Mouse (Mus musculus) intestine, embryonic 15.5 days (tissue): ENCODE measurements at regions not wholly inside any gene's neighbourhood (a gene's known extent, or its start where the extent isn't known, plus 50 kb on each side); places are given as distances from the start of the nearest gene placed in this dataset.

Experiments
- ATAC-seq: fragments of 200-750 bp; cut with Nextera tagmentation; 2 replicates; pipeline ENCODE4 v1.8.0; 2017; ENCODE audit warnings: moderate TSS enrichment, moderate library complexity
- H3K27ac ChIP-seq: fragments of 300-500 bp; sonication (generic); 2 replicates; pipeline ENCODE4 v1.5.1; 2015; ENCODE audit warnings: mild to moderate bottlenecking, inconsistent platforms
- H3K27me3 ChIP-seq: fragments of 300-500 bp; sonication (generic); replicated peaks from 2 replicates; pipeline ENCODE4 v1.6.1; 2015; ENCODE audit warnings: inconsistent platforms
- H3K36me3 ChIP-seq: fragments of 300-500 bp; sonication (generic); 2 replicates; pipeline ENCODE4 v1.6.1; 2015; ENCODE audit warnings: inconsistent platforms
- H3K4me1 ChIP-seq: fragments of 300-500 bp; sonication (generic); replicated peaks from 2 replicates; pipeline ENCODE4 v1.6.1; 2015; ENCODE audit warnings: inconsistent platforms
- H3K4me2 ChIP-seq: fragments of 300-500 bp; sonication (generic); replicated peaks from 2 replicates; pipeline ENCODE4 v1.6.1; 2015; ENCODE audit warnings: mild to moderate bottlenecking, inconsistent platforms
- H3K4me3 ChIP-seq: fragments of 300-500 bp; sonication (generic); replicated peaks from 2 replicates; pipeline ENCODE4 v1.5.1; 2015; ENCODE audit warnings: inconsistent platforms
- H3K9ac ChIP-seq: fragments of 300-500 bp; sonication (generic); 2 replicates; pipeline ENCODE4 v1.6.1; 2015; ENCODE audit warnings: inconsistent platforms
- H3K9me3 ChIP-seq: fragments of 300-500 bp; sonication (generic); 2 replicates; pipeline ENCODE4 v1.6.1; 2016; ENCODE audit warnings: inconsistent platforms
- WGBS: fragments of 180-500 bp; shearing (Covaris S2); methylation state at CpG from one replicate; pipeline ENCODE4 v1.1.7; 2015; 5-methylcytosine and 5-hydroxymethylcytosine counted together

DNA sequence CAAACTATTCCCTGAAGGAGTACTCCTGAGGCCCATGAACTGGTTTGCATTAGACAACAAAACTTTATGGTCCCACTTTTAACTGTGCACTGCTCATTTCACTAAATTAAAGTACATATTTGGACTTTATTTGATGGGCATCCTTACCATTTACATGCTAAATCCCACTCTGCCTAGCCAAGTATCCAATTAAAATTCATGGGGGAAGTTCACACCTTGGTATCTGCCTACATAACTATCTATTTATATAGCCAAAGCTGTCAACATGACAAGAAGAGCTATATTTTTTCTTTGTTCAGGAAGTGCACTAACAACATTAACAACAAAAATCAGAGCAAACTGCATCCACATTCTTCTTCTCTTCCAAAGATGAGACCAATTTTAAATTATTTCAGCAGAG lies 317.7 kb upstream of the Nwd2 start:
- Histone ChIP-seq H3K4me3 (no peak overlapping the region), H3K9ac (no peak overlapping the region), H3K4me2 (no peak overlapping the region), H3K36me3 (no peaks in the 10 kb centered on the region), H3K4me1 (no peaks in the 10 kb centered on the region), H3K9me3 (no peaks in the 10 kb centered on the region), H3K27me3 (no peaks in the 10 kb centered on the region), H3K27ac (no peak overlapping the region)
- no peak for ATAC-seq

DNA sequence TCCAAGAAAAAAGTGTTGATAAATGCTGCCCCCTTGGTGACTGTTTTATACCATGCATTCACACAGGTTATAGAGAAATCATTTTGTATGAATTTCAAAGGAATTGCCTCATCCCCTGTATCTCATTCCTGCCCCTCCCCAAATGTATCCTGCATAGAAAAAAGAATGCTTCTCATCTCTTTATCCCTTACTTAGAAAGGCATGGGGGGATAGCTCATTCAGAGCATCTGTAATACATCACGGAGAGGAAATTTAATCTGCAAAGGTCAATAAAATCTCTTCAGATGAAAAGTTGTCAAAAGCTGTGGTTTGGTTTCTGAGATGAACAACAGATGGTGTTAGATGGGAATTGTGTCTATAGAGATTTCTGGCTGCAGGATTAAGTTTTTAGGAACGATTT lies 297.8 kb upstream of the Nwd2 start:
- no peaks in the 10 kb centered on the region for H3K36me3 ChIP-seq
- no peak for ATAC-seq
- H3K27me3 ChIP-seq = no peaks in the 10 kb centered on the region
- no peak overlapping the region for H3K4me3 ChIP-seq
- no peak overlapping the region for H3K27ac ChIP-seq
- 58% methylated on average over 2 of the region's 2 CpGs for WGBS
- H3K9ac ChIP-seq = no peak overlapping the region
- no peak overlapping the region for H3K4me2 ChIP-seq
- H3K4me1 ChIP-seq = no peaks in the 10 kb centered on the region
- H3K9me3 ChIP-seq = no peaks in the 10 kb centered on the region

DNA sequence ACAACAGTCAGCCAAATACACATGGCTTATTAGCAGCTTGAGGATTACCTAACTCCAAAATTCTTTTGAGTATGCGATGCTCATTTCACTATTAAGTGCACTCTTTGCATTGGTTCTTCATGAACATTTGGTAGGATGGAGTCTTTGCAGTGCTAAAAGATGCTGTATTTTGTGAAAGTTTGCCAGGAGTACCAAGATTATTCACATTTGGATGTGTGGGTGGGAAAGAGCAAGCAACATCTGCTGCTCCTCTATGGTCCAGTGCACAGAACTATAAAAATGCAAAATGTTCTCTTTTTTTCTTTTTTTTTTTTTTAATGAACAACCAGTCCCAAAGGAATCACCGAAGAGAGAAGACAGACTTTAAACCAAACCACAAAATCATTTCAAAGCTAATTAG lies 256.9 kb upstream of the Nwd2 start:
- H3K9me3 ChIP-seq = no peaks in the 10 kb centered on the region
- WGBS = 91% methylated on average over 2 of the region's 2 CpGs

DNA sequence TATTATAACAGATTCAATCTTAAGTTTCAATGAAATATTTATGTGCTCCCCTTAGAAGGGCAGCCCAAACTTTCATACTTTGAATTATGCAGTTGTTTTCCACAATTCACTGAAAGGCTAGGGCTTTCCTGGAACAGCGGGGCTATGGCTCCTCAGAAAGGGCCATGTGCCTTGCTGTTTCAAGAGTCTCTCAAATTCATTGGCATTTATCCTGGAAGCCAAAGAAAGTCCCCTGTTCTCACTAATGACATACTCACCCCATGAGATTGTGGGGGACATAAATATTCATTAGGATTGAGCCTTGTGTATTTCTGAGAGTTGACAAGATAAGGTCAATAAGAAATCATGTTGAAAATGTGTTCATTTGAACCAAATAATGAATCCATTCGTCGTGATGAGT lies 250.9 kb upstream of the Nwd2 start:
- 71% methylated on average over 3 of the region's 3 CpGs for WGBS

More for the DNA sequence above, 256.9 kb upstream of the Nwd2 start:
- Histone ChIP-seq H3K27me3 (no peaks in the 10 kb centered on the region), H3K27ac (no peak overlapping the region), H3K36me3 (no peaks in the 10 kb centered on the region), H3K4me3 (no peak overlapping the region), H3K4me1 (no peaks in the 10 kb centered on the region), H3K9ac (no peak overlapping the region), H3K4me2 (no peak overlapping the region)
- no peak for ATAC-seq

DNA sequence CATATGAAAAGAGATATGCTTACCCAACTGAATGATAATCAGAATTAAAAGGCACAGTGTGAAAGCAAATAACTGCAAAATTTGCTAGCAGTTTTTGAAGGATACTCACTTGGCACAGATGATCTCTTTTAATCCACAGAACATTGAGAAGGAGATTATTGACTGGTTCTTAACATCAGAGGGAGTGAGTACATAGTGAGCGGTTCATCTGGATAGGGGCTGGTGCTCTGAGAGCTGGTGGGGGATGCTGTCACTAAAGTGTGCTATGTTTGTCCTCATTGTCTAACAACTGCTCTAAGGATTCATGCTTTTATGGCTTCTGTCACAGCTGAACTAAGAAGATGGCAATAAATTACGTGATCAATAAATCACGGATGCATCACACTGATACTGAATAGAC lies 218.7 kb upstream of the Nwd2 start:
- H3K27ac ChIP-seq = no peak overlapping the region
- ATAC-seq = no peak
- no peaks in the 10 kb centered on the region for H3K4me1 ChIP-seq
- WGBS = 70% methylated on average over 3 of the region's 3 CpGs
- no peaks in the 10 kb centered on the region for H3K9me3 ChIP-seq
- no peak overlapping the region for H3K4me2 ChIP-seq
- H3K9ac ChIP-seq = no peak overlapping the region
- no peaks in the 10 kb centered on the region for H3K36me3 ChIP-seq
- H3K4me3 ChIP-seq = no peak overlapping the region
- H3K27me3 ChIP-seq = no peaks in the 10 kb centered on the region

More for the DNA sequence above, 250.9 kb upstream of the Nwd2 start:
- no peak overlapping the region for H3K9ac ChIP-seq
- ATAC-seq = no peak
- no peak overlapping the region for H3K4me3 ChIP-seq
- no peaks in the 10 kb centered on the region for H3K36me3 ChIP-seq
- no peaks in the 10 kb centered on the region for H3K4me1 ChIP-seq
- no peak overlapping the region for H3K4me2 ChIP-seq
- H3K9me3 ChIP-seq = no peaks in the 10 kb centered on the region
- no peak overlapping the region for H3K27ac ChIP-seq
- no peaks in the 10 kb centered on the region for H3K27me3 ChIP-seq

DNA sequence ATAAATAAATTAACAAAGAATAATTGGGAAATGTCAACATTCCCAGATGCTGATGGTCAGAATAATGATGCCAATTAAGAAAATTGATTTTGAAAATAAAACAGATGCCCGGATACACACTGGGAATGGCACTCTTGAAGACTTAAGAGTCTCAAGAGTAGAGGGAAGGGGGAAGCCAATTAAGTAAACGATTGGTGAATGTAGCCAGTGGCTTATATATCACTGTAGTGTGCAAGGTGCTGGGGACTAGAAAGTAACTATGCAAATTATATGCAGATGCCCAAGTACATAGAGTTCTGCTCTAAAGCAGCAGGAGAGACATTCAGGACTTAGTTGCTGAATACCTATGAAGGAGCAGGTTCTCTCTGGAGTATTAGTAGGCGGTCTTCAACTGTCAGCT lies 204.5 kb upstream of the Nwd2 start:
- ATAC-seq = no peak
- H3K4me1 ChIP-seq = no peaks in the 10 kb centered on the region
- no peak overlapping the region for H3K9ac ChIP-seq
- no peak overlapping the region for H3K4me2 ChIP-seq
- no peaks in the 10 kb centered on the region for H3K9me3 ChIP-seq
- no peak overlapping the region for H3K27ac ChIP-seq
- WGBS = 59% methylated on average over 3 of the region's 3 CpGs
- H3K36me3 ChIP-seq = no peaks in the 10 kb centered on the region
- no peak overlapping the region for H3K4me3 ChIP-seq
- H3K27me3 ChIP-seq = no peaks in the 10 kb centered on the region

DNA sequence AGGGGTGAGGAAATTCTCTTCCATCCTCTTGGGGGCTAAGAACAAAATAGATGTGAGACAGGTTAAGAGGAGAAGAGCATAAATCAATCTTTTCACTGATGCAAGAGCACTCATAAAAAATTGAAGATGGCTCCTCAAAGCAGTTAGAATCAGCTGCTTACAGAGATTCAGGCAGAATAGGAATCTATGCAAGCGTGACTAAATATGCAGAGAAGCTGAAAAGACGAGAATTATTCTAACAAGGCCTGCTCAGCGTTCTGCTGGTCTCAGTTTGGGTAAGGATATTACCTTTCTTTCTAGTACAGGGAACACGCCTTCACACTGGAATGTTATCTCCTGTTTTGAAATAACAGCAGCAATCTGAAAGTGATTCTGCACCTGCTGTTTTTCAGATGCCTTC lies 203.7 kb upstream of the Nwd2 start:
- no peak overlapping the region for H3K27ac ChIP-seq
- H3K27me3 ChIP-seq = no peaks in the 10 kb centered on the region
- no peaks in the 10 kb centered on the region for H3K36me3 ChIP-seq
- H3K4me1 ChIP-seq = no peaks in the 10 kb centered on the region
- no peak for ATAC-seq
- H3K9ac ChIP-seq = no peak overlapping the region
- H3K4me2 ChIP-seq = no peak overlapping the region
- 79% methylated on average over 4 of the region's 4 CpGs for WGBS
- no peaks in the 10 kb centered on the region for H3K9me3 ChIP-seq
- no peak overlapping the region for H3K4me3 ChIP-seq

DNA sequence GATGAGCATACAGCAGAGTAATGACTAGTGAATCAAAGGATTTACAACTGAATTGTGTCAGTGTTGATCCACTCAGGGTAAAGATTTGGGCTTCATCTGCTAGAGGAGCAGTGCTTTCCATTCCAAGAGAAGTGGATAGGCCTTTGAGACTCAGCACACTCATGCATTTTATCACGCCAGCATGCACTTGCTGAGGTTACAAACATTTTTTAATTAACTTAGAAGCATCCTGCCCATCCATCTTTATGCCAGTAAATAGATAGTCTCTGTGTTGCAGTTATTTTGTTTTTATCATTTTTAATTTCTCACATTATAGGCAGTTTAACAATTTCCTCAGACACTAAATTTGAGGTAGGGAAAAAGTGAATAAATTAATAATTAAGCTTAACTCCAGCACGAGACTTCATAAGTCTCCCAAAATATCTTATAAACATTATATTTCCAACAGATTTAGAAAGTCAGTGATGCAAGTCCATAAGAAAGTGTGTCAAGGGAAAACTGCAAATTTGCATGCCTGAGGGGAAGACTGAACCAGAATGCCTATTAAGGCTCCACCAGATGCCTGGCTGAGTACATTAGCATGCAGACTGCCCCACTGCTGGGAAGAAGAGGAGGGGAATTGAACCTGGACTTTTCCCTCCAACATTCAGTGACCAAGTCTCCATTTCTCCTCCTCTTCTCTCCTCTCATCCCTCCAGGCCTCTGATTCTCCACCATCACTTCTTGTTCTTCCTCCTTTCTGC lies 180.2 kb upstream of the Nwd2 start:
- Histone ChIP-seq H3K27ac (no peak overlapping the region), H3K9me3 (no peaks in the 10 kb centered on the region), H3K4me2 (no peak overlapping the region), H3K36me3 (no peaks in the 10 kb centered on the region), H3K4me1 (no peaks in the 10 kb centered on the region), H3K27me3 (no peaks in the 10 kb centered on the region), H3K4me3 (no peak overlapping the region), H3K9ac (no peak overlapping the region)
- 76% methylated on average over 2 of the region's 2 CpGs for WGBS
- ATAC-seq = no peak

DNA sequence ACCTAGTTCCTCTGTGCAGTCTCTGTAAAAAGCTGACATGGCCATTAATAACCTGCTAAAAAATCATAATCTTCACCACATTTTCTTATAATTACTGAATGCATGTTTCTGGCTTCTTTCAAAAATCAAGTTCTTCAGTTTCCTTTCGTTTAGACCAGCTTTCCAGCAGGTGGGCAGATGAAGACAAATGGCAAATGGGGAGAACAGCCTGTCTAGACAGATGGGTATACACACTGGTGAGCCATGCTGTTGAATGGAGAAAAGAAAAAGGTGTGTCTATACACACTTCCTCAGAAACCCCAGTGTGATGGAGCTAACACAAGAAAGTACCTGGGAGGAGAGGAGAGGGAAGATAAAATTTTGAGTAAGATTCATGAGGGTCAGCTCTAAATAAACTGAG lies 179.2 kb upstream of the Nwd2 start:
- no peak overlapping the region for H3K9ac ChIP-seq
- no peaks in the 10 kb centered on the region for H3K4me1 ChIP-seq
- no peaks in the 10 kb centered on the region for H3K36me3 ChIP-seq
- H3K27me3 ChIP-seq = no peaks in the 10 kb centered on the region
- H3K4me2 ChIP-seq = no peak overlapping the region
- H3K27ac ChIP-seq = no peak overlapping the region
- ATAC-seq = no peak
- H3K4me3 ChIP-seq = no peak overlapping the region
- H3K9me3 ChIP-seq = no peaks in the 10 kb centered on the region
- WGBS = 34% methylated on average over 1 of the region's 1 CpGs

DNA sequence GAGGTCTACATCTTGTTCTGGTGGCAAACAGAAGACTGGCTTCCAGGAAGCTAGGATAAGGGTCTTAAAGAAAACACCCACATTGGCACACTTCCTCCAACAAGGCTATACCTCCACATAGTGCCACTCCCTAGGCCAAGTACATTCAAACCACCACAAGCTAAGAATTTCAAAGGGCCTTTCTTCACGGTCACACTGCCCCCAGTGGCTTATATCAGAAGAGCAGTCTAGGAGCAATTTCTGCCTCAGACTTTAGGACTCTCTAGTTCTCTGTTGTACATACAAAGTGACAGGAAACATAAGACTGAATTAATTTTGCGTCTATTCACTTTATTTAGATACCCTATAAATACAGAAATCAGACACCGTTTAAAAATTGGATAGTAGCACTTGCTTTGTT lies 175.7 kb upstream of the Nwd2 start:
- no peak for ATAC-seq
- H3K9ac ChIP-seq = no peak overlapping the region
- H3K4me1 ChIP-seq = no peaks in the 10 kb centered on the region
- 69% methylated on average over 3 of the region's 3 CpGs for WGBS
- no peaks in the 10 kb centered on the region for H3K9me3 ChIP-seq
- no peaks in the 10 kb centered on the region for H3K36me3 ChIP-seq
- H3K4me3 ChIP-seq = no peak overlapping the region
- H3K27ac ChIP-seq = no peak overlapping the region
- no peaks in the 10 kb centered on the region for H3K27me3 ChIP-seq
- no peak overlapping the region for H3K4me2 ChIP-seq

DNA sequence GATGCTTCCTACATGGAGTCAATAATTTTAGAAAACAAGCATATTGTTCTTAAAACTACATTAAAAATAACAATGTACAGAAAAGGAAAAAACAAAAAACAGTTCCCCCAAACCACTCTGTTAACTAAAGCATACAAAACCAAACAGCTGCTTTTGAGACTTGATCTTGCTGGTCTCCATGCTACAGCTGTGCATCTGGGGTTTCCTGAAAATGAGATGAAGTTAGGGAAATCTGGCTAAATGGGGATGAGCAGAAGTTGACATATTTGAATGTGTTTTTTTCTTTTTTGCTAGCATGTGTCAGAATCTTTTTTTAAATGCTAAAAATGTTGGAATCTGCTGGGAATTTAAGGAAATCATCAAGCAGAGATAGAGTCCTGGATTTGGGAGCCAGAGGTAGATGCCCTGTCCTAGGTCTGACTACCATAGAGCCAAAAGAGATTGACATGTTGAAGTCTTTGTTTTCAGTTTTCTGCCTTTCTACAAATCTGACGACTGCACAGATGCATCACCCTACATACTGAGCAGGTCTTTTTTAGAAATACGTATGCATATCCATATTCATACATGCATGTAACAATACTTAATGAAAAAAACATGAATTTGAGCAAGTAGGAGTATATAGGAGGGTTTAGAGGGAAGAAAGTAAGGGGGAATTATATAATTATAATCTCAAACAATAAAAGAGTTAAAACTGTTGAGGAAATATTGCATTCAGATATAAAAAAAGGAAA lies 172.5 kb upstream of the Nwd2 start:
- Histone ChIP-seq H3K4me2 (no peak overlapping the region), H3K27me3 (no peaks in the 10 kb centered on the region), H3K9me3 (no peaks in the 10 kb centered on the region), H3K9ac (no peak overlapping the region), H3K36me3 (no peaks in the 10 kb centered on the region), H3K27ac (no peak overlapping the region), H3K4me3 (no peak overlapping the region), H3K4me1 (no peaks in the 10 kb centered on the region)
- 81% methylated on average over 2 of the region's 2 CpGs for WGBS
- no peak for ATAC-seq

DNA sequence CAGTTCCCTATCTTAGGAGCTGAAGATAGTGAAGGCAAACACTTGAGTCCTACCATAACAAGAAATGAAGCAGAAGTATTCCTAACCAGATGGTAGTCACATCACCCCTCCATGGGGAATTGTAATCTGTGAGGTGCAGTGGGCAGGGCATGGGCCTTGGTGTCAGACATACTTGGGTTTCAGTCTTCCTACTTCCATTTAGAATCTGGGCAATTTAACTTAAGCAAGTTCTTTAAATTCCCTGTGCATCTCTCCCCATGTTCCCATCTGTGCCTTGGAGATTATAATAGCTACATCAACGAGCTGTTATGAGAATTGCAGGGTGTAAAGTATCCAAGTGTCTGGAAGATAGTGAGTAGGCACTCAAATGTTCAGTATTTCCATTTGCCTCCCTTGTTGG lies 149.9 kb upstream of the Nwd2 start:
- Histone ChIP-seq H3K27me3 (no peaks in the 10 kb centered on the region), H3K4me1 (no peaks in the 10 kb centered on the region), H3K4me2 (no peak overlapping the region), H3K9ac (no peak overlapping the region), H3K27ac (no peak overlapping the region), H3K4me3 (no peak overlapping the region), H3K36me3 (no peaks in the 10 kb centered on the region), H3K9me3 (no peaks in the 10 kb centered on the region)
- ATAC-seq = no peak
- WGBS = 53% methylated on average over 1 of the region's 1 CpGs
